Mouse (Mus musculus): ENCODE measurements at regions not wholly inside any gene's neighbourhood (a gene's known extent, or its start where the extent isn't known, plus 50 kb on each side); places are given as distances from the start of the nearest gene placed in this dataset.

DNA sequence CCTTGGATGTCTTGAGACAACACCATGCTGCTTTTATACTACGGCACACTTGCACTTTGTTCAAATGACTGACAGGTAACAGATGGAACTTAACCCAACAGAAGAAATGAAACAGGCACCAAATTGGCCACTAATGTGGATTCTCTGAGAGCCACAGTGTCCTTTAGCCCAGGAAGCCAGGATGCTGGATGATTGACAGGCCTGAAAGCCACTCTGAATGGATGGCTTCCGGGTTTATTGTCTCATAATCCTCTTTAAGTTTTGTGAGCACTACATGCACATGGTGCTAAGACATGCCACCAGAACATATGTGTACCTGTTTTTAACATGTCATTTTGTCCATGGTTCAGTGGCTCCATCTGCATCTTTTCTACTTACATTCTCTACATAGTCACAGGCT is 152.7 kb downstream of the Drd1 start:
- DNase-seq: no peak

DNA sequence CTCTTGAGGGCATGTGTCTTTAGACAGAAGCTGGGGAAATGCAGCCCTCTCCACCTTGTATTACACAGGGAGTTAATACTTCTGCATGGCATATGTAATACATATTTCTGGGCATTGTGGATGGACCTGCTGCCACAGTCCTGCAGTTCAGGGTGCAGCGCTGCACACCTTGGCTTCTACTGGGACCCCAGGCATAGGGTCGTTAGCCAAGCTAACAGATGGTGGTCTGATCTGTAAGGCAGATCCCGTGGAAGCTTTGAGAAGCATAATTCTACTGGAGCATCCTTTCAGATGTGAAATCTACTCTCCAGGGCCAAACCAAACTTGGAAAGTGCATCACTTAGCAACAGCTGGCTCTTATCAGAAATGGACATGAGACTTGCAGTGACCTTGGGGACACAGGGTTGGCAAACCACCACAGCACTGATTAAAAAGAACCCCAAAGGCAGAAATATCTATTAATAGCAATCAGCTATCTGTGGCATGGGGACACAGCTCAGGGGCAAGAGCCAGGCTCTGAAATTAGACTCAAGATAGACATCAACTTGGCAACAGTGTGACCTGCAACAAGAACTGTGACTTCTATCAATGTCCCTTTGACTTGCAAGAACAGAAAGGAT is 155.0 kb downstream of the Drd1 start:
- no peak for DNase-seq

DNA sequence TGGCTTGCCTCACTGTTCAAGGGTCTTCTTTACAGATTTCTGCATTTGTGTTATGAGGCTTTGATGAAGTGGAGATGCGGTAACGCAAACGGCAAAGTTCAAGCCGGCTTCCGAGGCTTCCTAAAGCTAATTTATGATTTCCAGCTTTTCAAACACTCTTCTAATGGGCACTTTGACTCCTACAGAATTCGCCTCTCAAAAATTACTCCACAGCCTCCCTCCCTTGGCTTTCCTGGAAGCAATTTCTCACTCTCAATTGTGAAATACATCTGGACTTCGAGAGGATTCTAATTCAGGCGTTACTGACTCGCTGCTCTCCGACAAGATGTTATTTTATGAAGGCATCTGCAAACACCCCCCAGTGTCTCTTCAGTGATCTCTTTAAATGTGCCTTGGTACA is 157.2 kb downstream of the Drd1 start:
- DNase-seq: no peak

DNA sequence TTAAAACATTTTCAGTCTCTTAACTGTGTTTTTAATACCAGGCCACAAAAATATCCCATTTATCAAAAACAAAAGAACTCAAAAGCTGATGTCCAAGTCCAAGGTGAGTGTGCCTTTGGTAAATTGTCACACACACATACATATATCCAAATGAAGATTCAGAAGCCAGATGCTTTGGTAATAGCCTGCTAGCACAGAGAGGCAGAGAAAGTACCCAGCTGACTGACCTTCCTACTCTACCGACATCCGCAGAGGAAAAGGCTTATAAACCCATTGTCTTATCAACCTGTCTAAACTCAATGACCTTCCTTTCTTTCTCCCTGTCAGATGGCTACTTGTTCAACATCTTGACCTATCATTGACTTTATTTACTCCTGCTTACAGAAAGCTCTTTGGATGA is 158.3 kb downstream of the Drd1 start:
- no peak for DNase-seq

DNA sequence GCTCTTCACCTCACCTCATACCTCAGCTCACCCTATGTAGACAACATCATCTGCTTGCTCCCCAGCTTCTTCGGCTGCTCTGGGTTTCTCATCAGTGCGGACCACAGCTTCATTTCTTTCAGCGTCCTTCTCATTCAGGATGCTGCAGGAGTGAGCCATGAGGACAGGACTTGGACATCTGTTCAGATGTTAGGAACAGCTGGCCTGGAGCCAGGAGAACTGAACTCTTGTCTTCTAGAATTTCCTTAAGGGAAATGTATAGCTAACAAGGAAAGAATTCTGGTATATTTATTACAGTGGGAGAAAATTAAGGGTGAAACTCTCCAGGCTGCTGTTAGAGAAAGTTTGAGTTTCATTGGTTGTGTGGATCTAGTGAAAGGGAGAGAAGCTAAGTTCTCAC is 167.1 kb downstream of the Drd1 start:
- DNase-seq: no peak

DNA sequence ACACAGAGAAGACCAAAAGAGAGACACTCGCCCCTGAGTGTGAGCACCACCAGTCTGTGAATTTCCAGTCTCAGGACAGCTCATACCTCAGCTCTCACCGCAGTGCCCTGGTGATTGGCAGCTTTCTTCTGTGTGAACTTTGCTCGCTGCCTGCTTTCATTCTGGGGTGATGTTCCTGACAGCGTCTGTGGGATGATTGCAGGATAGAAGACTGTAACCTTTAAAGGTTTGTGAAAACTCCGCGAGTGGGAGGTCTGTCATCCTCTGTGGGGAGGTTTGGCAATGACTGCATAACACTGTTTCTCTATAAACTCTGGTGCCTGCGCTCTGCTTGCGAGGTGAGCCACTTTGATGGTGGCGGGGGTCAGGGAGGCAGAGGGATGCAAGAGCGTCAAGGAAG is 169.7 kb downstream of the Drd1 start:
- no peak for DNase-seq

DNA sequence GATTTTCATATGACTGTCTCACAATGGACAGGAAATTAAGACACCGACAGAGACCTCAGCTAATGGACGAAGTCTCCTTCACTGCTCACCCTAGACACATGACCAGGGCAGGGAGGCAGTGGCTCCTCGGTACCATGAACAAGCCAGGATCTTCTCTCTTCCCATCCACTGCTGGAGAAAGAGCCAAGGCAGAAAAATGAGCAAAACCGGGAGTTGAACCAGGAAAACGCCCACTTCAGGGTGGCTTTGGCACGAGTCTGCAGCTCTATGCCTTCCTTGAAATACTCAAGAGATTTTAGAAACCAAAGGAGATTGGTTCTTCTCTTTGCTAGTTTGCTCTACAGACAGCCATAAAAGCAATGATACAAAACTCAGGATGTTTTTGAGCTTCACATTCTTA is 172.3 kb downstream of the Drd1 start:
- no peak for DNase-seq

DNA sequence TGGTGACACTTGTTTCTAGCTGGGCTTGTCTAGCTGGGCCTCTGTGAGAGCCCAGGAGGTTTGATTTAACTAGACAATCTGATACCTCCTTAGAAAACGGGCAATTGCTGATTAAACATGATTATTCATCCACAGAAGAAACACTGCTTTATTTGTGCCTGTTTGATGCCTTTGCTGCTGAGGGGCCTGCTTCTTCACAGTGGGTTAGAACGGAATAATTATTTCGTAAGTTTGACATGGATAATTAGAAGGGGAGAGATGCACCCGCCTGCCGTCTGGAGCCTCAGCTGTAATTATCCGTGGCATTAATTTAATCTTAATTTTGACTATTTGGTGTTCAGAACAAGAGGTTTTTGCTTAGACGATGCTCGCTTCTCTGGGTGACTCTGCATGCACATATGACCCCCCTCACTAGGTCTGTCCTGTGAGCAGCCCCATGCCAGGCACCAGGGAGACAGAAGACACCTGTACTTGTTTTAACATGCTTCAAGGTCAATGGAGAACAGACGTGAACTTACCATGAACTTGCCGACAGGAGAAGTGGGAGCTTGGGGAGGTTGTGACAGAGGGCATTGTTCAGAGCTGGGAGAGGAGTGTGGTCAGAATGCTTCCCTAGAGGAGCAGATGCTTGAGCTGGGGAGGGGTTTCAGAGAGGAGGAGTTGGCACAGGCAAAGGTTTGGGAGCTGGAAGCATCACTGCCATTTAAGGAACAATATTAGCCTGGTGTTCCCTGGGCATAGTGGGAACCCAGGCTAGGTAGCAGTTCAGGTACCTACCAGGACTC is 174.8 kb downstream of the Drd1 start:
- DNase-seq: no peak

DNA sequence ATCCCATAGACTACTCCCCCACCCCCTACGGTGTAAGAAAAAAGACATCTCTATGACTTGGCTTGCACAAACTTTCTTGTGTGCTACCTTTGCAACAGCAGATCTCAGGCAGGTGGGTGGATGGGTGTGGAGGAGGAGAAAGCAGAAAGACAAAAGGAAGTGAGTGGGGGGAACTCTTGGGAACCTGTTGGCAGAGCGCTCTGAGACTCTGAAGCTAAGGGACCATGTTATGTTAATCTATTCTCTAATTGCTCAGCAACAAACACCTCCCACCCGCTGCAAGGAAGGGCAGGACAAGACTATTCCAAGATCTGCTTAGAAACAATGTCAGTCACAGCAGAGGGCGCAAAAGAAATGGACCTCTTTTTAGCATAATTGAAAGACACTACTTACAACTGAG is 180.0 kb downstream of the Drd1 start:
- DNase-seq: no peak

DNA sequence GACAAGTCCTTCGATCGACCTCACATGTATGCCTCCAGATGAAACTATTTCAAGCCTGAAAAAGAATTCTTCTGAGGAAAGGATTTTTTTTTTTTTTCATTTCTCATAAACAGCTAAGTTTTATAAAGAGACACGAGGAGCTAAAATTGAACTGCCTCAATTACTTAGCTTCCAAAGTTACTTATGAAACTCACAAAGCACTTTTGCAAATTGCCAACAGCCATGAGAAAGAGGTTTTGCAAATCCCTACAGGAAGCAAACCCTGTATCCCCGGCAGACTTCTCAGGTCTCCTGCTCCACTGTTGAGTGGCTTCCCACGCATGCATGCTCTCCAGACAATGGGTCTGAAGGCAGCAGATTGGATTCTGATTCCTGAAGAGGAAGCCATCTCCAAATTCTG is 190.2 kb downstream of the Drd1 start:
- no peak for DNase-seq

DNA sequence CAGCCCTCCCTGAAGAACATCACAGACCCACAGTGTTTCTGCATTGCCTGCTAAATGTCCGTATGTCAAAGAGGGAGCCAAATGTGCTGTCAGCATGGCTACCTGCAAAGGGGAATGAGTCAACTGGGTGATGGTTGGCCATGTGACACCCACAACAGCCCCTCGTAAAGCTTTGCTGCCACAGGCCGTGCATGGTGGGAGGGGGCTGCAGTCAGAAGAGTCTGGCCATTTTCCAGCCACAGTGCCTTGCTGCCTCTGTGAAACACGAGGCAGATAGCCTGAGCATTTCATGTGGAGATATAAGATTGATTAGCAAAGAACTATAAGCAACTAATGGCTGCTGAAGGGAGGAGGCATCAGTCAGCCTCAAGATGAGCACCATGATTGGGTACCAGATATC is 193.2 kb downstream of the Drd1 start:
- no peak for DNase-seq

DNA sequence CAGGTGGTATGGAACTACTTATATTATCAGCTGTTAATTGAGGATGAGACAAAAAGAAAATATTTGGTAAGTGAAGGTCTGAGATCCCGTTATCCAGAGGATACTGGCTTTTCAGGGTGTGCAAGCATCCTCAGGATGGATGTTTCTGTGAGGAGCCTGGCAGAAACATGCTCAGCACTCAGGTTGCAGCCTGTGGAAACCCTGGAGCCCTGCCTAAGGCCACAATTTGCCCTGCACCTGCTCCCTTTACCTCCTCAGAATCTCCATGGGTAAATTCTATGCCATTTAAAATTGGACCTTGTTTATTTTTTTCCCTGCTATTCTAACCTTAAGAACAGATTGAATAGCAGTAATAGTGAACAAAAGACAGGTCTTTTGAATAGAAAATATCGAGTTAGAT is 201.3 kb downstream of the Drd1 start:
- DNase-seq: no peak

DNA sequence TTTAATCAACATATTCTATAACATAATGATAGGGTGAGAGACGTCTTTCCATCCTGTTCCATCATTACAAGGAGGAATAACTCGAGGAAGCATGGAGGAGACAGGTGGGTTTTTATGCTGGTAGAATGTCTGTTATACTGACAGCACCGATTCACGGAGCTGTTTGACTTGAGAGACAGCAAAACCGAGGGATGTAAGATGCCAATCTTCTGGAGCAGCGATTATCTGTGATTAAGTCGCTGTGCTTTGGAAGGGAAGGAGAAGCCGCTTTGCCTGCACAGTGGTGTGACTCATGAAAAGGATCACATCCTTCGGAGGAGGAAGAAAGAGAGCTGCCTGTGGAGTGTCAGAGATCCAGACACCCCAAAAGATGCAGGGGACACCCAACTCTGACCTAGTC is 205.4 kb downstream of the Drd1 start:
- DNase-seq: no peak

DNA sequence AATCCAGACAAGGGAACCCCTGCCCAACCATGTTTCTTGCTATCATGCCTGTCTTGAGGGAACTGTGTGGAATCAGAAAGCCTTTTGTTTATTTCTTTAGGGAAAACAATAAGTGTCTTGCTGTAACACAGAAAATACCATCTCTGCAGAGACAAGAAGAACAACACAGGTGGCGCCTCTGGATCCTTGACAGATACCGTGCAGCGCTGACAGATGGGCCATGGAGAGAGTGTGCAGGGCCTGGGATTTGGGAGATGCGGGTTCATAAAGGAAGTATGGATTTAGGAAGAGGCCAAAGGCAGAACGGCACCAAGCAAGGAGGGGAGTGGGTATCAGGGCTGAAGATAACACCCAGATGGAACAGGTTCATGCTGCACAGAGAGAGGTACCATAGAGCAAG is 209.3 kb downstream of the Drd1 start:
- DNase-seq: no peak

DNA sequence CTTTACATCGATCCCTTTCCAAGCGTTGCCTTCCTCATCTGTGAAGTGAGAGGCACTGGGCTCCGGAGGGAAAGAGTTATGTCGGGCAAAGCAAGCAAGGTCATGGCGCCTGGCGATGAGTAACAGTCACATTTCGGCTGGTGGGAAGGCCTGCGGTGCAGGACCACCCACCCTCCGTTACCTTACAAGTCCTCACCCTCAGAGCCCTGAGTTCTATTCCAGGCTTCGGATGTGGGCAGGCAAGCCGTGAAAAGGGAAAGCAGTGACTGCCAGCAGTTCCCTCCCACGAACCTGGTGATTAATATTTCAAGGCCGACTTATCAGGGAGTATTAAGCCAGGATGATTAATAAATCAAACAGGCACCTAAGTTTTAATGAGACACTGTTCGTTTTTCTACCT is 209.7 kb downstream of the Drd1 start:
- DNase-seq: no peak

DNA sequence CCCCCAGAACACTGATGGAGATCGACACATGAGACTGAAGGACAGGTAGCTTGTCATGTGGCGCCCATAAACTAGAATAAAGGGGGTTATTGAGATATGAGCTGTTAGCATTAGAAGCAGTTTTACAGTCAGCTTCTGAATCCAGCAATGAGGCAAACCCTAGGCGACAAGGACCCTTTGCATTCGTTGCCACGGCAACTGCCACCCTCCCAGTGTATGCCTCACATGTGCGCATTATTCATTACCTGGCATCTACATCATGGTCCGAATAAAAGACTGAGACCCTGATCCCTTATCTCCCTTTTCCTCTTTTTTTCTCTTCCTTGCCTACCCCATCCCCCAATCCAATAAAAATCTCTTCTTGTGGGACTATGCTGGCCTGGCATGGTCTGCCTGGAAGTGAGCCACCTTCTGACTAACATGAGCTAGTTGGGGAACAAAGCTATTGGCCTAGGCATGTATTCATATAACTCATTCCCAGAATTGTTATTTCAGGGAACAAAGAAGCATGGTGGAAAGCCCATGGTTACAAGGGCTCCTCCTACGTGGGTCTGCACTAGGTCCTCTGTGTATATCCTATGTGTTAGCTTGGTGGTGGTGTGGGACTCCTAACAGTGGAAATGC is 229.4 kb downstream of the Drd1 start:
- no peak for DNase-seq

DNA sequence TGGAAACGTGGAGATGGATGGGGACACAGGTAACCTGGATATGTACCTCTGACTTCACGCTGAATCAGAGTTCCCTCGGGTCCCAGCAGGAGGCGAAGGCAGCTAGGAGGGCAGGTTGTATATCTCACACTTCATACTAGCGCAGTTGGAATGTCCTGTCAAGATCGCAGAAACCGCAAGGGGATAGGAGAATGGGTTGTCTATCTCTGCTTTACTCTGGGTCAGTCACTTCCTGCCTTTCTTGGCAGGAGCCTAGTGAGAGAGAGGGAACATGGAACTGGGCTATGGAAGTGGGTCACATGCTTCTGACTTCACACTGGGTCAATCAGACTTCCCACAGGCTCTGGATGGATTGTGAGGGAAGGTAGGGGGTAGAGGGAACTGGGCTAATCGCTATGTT is 233.4 kb downstream of the Drd1 start:
- no peak for DNase-seq

DNA sequence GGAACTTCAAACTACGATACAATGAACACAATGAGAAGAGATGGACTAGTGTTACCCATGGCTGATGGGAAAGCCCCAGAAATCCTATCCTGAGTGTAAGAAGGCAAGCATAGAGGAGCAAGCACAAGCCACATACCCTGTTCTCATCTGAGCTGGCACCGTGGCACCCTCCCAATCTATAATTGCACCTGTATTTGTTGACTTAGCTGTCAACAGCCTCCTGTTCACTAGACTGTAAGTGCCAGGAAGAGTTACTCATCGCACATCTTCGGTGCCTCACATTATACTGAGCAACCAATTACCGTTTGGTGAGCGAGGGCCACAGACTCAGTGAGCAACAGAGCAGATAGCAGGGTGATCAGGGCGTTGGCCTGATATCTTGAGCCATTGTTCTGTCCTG is 239.9 kb downstream of the Drd1 start:
- no peak for DNase-seq

DNA sequence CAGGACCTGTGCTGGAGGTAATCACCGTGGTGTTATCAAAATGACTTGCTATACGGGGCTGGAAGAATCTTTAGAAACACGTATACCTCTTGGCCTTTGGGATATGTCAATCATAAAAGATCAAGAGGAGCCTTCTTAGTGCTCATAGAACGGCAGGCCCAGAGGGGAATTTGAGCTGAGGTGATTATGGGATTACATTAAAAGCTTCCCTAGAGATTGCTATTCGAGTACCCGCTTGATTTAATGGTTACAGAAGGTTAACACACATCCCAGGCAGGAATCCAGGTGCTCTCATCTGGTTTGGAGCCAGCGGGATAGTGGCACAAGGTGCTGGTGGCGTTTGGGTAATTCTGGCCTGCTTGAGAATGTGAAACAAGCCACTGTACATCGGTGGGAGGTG is 241.4 kb downstream of the Drd1 start:
- DNase-seq: no peak

DNA sequence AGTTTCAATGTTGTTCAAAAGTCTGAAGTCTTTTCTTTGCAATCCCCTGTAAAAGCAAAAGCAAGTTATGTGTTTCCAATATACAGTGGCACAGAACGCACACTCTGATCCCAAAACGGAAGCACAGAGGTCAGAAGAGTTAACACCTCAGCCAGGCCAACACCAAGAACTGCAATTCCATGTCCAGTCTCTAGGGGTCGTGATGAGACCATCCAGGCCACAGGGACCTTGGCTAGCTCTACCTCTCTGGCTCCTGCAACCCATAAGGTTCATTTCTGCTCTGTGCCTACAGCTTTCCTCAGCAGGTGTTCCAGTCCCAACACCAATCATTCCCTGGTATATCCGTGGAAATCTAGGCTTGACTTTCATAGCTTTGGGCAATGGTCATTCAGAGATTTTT is 243.6 kb downstream of the Drd1 start:
- peak; percentile 17 for DNase-seq

DNA sequence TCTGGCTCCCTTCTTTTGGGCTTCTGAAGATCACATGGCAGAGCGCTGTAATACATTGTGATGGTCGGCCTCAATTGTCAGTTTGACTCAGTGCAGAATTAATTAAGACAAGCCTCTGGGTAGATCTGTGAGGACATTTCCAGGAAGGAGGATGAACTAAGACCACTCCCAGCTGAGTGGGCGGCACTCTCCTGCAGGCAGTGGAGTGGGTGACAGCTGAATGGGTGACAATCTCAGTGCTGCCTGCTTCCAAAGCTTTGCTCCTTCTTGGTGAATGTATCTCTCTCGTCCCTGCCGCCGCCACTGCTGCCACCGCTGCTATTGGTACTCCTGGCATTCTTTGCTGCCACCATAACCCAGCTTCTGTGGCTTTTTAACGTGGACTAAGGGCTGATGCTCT is 244.4 kb downstream of the Drd1 start:
- DNase-seq: no peak

DNA sequence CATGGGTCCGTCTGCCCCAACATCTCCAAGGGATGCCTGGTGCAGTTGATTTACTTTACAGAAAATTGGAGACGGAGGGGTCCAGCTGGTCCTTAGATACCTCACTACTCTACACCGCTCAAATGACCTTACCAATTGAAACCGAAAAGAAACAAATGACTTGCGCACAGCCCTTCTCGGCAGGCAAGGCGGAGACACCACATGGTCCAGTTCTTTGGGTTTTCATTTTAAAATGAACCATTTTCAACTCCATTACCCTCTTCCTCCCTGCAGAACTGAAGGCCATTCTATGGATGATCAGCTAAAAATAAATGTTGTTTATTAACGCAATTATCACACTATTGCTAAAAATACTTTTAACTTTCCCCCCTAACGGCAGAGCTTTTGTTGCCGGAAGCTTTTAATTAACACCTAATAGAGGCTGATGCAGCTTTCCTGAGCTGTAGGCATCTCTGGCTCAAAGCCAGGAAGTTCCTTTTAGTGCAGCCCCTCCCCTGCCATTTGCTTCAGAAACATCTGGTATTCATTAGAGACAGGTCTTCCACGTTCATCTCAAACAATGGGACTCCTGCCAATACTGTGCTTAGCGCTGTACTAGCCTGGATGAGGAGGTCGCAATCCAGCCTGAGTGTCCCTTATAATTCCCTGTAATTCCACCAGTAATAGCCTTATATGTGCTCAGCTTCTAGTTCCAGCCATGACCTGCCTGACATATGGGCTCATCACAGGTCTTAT is 247.5 kb downstream of the Drd1 start:
- DNase-seq: no peak

DNA sequence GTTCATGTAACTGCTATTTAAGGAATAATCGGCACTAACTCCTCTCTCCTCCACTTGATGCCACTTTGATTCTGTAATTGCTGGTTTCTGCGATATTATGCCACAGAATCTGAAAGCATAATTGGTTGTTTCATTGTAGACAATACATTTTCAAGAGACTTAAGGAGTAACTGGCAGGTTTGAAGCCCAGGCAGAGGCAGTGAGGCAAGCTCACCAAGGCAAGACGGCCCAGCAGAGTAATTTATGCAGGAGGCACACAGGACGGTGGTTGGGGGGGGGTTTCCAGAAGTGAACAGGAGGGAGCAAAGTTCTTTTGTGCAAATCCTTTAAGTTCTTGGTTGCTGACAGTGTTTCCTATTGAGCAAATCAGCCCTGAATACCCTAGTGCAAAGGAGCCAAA is 249.6 kb downstream of the Drd1 start:
- DNase-seq: no peak

Measured in gastrocnemius, postnatal 10 days (tissue).